Mouse (Mus musculus) G1E (cell line): ENCODE measurements around the gene Mapkapk2.

ENCODE experiments used
- CTCF ChIP-seq: IDR thresholded peaks from 2 replicates; pipeline ENCODE4 v1.5.1; 2012; ENCODE audit warnings: low read depth, low read length, inconsistent platforms, mixed read lengths
- GATA1 ChIP-seq: IDR thresholded peaks from 2 replicates; pipeline ENCODE4 v1.6.1; 2012; ENCODE audit warnings: borderline replicate concordance, low read length, inconsistent platforms, mixed read lengths
- POLR2AphosphoS5 ChIP-seq: IDR thresholded peaks from 2 replicates; pipeline ENCODE4 v1.6.1; 2012; ENCODE audit warnings: low read depth, low read length, inconsistent platforms; ENCODE audit not compliant: insufficient replicate concordance

DNA sequence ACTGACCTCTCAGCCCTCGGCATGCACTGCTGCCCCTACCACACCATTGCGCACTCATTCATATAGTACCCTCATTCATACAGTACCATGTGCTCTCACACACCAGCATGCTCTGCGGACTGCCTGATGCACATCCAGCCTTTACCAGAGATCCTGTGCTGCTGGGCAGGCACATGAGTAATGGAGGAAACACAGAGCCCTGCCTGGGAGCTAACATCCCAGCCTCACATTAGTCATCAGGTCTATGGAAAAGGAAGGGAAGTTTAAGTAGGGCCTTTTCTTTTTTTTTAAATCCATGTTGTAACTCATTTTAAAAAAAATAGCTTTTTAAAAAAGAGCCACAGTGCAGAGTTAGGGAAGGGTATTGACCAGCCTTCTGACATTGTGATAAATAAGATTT, 54.9 kb downstream of the Mapkapk2 start:
- TF ChIP-seq CTCF, result no peak
- no peak for TF ChIP-seq POLR2AphosphoS5
- TF ChIP-seq GATA1, result no peak
